Mouse (Mus musculus) heart, adult 8-10 months (tissue): Measurements from ENCODE around the gene Rtn1. TPM values are rescaled to one million over a fixed set of nuclear protein-coding genes. Genes with fewer than 3 reads are reported as not detected.

Source experiments
- DNase-seq: peaks from one replicate; pipeline ENCODE4 v3.0.0; 2022; ENCODE audit warnings: low spot score
- total RNA-seq, 4 experiments: library from RNA; stranded (reverse); gene quantifications; 2 replicates each; pipeline ENCODE4 v1.2.4; 2022

Gene Rtn1
- total RNA-seq: 1 to 10 TPM; 3.3 to 7.0 (median 5.0) TPM

DNA sequence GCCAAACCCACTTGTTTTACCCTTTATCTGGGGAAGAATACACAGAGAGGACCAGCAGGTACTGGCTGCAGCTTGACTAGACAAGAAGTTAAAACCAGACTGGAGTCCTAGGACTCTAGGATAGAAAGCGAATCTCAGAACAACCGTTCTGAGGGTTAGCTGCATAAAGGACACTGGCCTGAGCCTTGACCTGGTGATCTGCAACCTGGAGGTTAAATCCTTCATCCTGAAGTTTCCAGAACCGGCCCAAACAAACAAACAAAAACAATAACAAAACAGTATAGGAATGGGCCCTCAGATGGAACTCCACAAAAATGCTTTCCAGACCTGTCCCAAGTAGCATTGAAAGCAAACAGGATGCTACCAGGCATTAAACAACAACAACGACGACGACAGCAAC lies at the start of gene Rtn1:
TSS of gene Rtn1 (minus strand) at position 101 of the 400 bp plus-strand sequence.
- DNase-seq: no peak

DNA sequence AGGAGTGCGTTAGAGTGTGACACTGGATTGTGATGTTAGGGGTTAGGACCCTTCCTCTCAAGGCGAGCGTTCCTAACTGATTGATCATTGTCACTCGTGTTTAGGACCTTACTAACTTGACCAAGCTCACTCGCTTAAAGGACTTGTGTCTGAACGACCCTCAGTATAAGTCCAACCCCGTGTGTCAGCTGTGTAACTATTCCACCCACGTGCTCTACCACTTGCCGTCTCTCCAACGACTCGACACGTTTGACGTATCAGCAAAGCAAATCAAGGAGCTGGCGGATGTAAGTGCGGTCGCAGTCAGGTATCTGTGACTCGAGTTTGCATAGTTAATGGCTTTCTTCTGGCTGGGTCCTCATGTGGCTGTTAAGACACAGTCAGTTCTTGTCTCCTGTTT lies 45.1 kb upstream of the Rtn1 start:
- DNase-seq: no peak

DNA sequence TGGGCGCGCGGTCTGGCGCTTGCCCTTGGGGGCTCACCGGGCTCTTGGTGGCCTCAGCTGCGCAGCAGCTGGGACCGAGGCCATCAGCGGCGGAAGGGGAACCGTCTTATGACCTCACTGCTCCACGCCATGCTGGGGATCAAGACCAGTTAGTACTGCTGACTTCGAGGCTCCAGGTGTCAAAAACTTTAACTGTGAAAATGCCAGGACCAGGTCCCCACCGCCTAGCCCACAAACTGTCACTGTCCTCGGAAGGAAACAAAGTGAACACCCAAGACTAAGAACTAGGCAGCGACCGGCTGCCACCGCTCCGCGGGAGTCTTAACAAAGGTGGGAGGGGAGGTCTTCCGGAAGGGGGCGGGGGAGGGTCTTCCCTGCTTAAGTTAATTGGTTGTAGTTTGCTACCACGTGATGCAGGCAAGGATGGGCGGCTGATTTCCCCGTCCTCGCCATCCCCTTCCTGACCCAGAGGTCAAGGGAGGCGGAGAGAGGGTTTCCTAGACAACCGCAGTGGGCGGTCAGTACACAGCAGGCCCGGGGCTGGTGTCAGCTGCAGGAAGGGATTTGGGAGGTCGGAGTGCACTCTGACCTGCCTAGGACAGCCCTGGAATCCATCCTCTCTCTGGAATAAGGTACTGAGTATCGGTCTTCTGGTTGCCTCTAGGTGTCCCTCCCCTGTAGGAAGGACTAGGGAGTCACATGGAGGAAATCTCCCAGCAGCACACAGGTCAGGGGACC lies 33.2 kb upstream of the Rtn1 start, which contains the start of gene Lrrc9:
TSS of gene Lrrc9 (plus strand) at position 28 of the 738 bp plus-strand sequence.
- peak; percentile 59 for DNase-seq

DNA sequence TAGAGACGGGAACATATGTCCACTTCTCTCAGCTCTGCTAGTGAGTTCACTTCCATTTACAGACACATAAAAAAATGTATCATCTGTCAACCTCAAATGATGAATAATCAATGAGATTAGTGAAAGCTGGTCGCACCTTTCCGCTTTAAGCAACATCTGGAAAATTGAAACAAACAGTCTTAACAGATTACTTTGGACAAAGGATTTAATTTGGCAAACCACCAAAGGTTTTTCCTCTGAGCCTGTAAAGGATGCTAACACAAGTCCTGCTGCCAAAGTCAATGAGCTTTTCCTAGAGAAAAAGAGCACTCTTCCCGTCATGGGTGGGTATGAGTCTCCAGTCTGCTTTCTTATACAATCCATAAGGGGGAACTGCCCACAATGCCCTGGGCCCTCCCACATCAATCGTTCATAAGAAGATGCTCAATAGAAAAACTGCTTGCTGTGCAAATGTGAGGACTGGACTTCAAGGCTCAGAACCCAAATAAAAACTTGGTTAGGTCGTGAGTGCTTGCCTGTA lies 30.2 kb upstream of the Rtn1 start:
- DNase-seq: peak; percentile 72

DNA sequence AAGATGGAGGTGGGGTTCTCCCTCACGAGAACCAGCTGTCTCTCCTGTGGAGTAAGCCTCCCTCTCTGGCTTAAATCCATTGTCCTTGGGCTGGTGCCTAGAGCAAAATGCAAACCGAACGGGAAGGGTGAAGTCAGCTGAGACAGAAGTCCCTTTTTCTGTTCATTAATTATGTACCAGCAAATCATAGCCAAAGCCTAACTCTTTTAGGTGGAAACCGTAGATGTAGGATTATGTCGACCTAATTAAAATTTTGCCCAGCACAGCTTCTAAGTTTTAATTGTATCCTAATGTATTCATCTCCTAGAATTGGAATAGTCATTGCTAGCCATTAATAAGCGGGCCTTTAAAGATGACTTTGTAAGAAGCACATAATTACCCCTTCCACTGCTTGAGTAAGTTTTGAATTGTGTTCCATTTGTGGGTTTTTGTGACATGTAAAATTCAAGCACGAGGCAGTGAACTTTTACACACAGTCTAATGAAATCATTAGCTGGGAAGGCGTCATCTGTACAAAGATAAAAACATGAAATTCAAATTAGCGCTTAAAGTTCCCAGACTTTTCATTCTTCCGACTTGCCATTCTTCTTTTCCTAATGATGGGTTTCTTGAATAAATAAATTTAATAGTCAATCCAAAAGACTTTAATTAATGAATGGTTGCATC lies 29.0 kb upstream of the Rtn1 start:
- no peak for DNase-seq

DNA sequence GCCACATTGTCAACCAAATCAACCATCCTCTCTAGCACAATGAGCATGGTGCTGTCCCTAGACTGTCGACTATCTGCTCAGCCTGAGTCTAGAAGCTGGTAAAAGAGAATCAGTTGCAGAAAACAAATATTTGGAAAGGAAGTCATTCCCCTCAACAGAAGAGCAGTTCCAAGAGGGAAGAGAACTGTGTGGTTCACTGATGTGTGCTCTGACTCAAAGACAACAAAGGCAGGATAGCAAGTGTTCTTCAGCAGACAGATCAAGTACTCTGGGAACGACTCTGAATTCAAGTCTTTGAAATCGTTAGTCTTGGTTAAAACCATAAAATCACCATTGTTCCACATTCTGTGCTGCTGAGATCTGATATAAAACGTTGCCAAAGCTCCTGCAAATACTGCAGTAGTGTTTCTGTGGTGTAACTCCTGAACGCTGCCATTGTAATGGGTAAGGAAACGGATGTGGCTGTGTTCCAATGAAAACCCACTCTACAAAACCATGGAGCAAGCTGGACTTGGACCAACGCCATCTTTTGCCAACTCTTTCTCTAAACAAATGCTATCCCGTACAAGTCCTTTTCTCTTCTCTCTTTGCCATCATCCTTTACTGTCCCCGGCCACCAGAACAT lies 24.5 kb upstream of the Rtn1 start:
- DNase-seq: no peak

DNA sequence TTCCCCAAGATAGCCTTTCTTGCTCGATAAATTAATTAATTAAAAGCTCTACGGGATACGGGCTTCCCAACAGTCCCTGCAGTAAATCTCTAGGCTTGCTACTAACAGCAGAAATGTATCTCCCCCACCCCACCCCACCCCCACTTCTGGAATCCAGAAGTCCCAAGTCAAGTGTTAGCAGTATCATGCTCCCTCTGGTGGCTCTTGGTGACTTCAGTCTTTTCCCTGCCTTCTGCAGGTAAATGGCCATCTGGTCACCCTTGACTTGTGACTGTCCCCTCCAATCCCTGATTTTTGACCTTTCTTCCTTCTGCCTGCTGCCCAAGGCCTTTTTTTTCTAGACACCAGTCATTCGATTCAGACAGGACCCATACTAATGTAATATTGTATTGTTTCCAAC lies 23.4 kb upstream of the Rtn1 start:
- no peak for DNase-seq

DNA sequence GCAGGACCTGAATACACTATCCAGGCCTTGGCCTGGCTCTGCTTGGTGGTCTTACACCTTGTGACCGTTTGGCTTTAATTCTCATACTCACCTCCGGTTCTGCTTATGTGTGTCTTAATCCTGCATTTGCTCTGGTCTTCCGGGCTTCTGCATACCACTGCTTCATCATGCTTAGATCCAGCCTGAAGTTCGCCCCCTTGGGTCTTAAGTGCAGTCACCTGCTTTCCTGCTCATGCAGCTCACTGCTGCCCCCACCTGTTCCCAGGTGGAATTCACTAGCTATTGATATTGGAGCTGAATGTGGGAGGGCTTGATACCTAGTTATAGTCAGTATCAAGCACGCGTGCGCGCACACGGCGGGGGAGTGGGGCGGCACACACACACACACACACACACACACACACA lies 18.9 kb upstream of the Rtn1 start:
- DNase-seq: peak; percentile 36

DNA sequence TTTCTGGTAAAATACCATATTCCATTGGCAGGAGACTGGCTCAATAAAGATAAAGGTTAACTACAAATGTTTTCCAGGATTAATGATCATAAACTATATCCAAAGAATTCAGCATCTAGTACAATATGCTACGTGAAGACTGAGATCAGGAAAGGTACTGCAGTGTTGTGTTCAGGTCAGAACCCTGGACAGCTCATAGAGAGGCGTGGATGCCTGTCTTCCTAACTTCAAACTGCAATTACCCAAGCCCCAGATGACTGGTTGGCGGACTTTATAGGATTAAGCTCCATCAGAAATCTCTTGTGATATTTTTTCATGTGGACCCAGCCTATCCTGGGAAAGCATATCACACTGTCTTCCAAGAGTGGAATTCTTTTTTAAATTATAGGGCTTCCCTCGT lies 13.8 kb upstream of the Rtn1 start:
- no peak for DNase-seq

DNA sequence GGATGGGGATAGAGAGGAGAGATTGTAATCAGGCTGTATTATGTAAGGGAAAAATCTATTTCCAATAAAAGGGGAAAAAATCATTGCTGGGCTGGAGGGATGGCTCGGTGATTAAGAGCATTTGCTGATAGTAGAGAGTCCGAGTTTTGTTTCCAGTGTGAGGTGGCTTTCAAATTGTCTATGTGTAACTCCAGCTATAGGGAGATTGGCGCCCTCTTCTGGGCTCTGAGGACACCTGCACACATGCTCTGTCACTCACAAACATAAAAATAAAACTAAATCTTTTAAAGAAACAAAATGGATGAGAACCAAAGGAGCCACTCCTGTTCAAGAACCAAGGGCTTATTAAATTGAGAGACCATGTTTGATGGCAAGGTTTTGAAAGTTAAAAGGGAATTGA lies 8.9 kb upstream of the Rtn1 start:
- no peak for DNase-seq

DNA sequence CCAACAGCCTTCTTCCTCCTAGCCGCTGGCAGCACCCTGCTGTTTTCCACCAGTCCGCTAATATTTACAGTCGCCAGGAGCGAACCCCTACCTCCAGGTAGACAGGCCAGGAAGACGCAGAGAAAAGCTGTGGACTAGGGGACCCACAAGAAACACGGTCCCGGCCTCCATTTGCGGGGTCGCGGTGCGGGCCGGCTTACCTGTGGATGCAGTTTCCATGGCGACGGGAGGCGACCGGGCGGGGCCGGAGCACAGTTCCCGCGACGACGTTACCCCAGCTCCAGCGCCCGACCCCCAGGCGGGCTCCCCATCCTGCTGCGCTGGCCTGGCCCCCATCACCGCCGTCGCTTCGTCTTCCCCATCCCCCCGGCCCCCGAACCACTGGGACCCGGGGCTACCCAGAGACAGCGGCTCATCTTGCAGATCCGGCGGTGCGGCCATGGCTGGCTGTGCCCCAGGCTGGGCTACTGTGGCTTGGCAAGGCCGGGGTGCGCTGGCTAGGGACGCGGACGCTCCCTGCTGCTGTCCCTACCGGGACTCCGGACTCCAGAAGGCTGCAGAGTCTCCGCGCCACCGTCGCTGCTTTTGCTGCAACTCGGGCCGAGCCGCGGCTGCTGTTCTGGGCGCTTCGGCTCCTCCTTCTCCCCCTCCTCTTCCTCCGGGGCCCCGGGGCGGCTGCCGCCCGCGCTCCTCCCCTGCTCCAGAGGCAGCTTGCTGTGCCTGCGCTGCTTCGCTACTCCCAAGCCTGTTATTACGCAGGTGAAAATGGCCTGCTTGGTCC lies 553 bp downstream of the Rtn1 start:
- peak; percentile 35 for DNase-seq

DNA sequence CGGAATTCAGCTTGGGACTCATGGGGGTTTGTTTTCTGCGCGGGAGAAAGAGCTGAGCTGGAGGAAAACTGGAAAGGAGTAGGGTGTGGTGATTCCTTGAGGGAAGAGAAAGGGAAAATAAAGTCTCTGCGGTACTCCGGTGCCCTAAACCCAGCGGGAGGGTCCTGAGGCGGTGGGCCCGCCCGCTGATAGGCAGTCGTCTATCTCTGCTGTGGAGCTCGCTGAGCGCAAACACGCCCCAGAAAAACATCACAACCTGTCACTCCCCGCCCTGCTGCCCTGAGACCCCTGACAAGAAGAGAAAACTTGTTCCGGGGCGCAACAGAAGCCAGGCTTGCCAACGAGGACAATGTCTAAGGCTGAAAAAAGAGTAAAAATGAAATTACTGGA lies 1.1 kb downstream of the Rtn1 start:
- no peak for DNase-seq

DNA sequence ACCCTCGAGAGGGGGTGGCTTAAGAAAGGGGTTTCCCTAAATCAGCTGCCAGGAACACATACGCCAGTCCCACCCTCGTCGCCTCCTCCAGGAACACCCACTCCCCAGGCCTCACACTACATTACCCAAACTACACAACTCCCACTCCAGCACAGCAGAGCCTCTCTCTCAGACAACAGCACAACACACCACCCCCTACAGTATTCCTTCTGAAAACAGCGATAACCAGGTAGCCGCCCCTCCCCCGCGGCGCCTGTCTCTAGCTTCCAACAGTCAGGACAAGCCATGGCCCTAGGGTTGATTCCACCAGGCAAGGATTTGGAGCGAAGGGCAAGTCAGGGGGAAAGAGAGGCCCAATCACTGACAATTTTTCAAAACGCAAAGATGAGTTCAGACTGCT lies 1.7 kb downstream of the Rtn1 start:
- no peak for DNase-seq

DNA sequence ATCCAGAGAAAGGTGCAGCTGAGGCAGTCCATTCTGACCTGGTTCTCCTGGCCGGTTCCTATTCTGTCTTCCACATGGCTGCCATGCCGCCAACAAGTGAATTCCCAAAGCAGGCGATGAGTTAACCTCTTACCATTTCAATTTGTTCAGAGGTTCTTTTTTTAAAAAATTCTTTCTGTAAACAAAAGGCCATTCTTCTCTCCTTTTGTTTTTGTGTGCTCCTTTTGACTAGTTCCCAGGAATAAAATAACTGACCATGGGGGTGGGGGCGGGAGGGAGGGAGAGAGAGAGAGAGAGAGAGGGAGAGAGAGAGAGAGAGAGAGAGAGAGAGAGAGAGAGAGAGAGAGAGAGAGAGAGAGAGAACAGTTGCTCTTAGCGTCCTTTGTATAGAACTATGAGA lies 3.8 kb downstream of the Rtn1 start:
- DNase-seq: no peak

DNA sequence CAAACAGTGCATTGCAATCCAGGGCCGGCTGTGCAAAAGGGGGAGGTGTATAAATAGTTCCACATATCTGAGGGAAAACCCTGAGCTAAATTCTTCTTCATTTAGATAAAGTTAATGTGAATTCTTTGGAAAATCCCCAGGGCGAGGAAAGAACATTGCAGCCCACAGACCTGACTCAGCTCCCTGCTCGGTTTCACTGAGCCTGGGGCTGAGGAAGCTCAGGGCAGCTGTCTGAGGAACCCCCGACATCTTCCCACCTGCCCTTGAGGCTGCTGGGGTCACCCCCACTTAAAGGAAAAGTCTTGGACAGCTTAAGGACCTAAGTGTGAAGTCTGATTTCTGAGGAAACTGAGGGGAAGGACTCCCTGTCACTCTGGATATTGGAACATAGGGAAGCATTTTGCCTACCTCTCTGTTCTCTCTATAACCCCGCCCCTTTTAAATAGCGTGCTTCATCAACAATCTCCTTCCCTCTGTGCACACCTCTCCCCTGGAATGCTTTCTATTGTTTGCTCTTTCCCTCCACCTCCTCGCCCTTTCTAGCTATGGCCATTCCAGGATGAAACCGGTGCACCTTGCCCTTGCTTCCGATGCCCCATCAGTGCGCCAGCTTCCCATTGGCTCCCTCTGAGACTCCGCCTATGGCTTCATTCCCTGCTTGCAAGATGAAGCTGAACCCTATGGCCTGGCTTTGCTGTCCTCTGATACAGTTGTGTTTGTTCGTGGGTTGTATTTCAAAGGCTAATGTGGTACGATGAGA lies 15.6 kb downstream of the Rtn1 start:
- DNase-seq: no peak

DNA sequence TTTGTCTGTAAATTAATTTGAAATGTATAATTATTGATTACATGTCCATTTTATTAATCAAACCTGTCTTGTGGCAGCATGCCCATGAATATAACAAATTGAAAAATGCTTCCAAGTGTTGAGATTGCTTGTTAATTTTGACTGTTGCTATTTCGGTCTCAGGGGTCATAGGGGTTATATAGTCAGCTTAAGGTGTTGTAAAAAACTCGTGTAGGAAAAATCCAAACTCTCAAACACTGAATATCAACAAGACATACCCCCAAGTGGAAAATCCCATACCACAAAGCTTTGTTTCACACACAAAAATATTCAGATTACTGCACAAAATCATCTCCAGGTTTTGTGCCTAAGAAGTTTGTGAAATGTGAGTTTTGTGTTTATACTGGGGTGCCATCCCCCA lies 18.5 kb downstream of the Rtn1 start:
- no peak for DNase-seq

DNA sequence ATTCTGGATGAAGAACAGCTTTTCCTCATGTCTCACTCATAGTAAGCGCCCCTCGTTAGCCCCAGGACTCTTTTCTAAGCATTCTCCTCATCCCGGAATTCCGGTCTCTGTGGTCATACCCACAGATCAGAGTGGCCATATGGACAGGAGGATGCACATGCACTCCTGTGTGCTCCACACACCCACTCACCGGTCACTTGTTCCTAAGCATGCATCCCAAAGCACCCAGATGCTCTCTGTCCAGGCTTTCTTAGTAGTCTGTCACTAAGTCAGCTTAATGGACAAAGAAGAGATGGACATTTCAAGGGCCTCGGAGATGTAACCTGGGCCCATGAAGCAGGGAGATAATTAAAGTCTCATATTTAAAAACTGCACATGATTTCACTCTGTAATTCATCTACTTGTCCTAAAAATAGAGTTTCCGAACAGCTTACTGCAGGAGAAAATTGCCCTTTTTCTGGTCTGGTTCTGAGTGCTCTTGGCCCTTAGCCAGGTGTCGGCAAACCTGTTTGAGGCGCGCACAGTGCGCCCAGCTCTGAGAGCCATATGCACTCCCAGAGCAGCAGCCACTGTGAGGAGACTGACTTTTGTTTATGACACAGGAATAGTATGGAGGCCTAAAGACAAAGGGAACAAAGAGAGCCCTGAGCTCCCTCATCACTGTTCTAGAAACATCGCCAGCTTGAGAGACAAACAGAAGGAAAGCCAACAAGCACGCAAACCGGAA lies 19.3 kb downstream of the Rtn1 start:
- no peak for DNase-seq

DNA sequence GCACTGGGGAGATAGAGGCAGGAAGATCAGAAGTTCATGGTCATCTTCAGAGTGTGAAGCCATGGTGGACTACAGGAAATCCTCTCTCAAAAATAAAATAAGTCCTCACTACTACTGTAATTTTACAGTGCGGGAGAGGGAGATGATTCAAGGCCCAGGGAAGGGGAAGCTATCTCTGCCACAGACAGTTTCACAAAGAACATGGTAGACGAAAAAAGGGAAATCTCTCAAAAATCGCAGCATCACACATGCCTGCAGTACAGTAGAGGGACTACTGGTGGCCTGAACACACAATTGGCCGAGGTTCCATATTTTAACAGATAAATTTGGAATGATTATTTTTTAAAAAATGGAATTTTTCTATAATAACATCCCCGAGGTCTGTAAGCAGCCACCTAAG lies 20.0 kb downstream of the Rtn1 start:
- no peak for DNase-seq

DNA sequence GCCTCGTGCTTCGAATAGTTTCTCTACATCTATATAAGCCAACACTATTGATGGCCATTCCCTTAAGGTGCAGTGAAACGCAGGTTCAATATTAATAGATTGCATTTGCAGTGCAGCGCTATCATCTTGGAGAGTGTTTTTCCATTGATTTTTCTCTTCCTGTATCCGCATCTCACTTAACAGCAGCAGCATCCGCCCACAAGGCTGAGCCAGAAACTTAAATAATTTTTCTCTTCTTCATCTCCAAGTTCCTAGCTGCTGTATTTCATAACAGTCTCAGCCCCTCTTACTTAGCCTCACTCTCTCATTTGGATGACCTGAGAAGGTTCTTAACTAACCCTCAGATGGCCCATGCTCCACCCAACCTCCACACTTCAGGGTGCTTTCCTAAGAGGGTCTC lies 20.7 kb downstream of the Rtn1 start:
- DNase-seq: no peak

DNA sequence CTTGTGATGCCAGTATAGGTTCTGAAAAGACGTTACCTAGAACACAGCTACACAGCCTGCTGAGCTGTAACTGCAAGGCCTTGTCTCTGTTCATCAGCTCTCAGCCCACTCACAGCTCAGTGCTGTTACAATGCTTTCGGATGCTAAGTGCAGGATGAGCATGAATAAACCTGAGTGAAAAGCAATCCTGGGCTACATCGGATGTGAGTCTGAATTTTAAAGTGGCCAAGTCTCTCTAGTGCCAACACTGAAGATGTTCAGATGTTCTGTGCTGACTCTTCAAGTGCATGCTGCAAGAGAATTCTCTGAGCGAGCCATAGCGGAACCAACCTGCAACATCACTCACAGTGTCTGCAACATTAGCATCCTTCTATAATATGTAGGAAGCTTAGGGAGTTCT lies 32.5 kb downstream of the Rtn1 start:
- no peak for DNase-seq

DNA sequence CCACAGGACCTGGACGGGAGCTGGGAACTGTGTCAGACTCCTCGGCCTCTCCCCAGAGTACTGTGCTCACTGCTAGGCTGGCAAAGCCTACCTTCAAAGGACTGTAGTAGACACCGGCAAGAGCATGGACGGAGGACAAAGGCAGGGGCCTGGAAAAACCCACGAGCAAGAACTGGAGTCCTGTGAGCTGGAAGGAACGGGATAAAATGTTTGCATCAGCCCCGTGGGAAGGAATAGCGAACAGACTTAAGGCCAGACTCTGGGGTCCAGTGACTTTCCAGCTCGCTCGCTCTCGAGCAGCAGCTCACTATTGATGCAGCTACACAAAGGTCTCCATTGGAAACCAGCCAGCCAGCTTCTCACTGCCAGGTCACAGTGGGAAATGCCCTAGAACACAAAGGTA lies 34.0 kb downstream of the Rtn1 start:
- no peak for DNase-seq
